Mouse (Mus musculus) R1 (cell line): ENCODE data around the gene Cpne8.
"Not testable (repeated sequence)": the region's sequence is repeated elsewhere in the genome, so short reads cannot be mapped to it uniquely, and the experiment has no call there.

Experiments used
- DNase-seq: peaks from one replicate; pipeline ENCODE4 v3.0.0-alpha.2; 2018; ENCODE audit warnings: low read depth, low spot score

The Cpne8 gene

GRCm38 (mm10) chr15:90616116-90616798, 63.0 kb downstream of the Cpne8 start:
- no peak for DNase-seq

DNA sequence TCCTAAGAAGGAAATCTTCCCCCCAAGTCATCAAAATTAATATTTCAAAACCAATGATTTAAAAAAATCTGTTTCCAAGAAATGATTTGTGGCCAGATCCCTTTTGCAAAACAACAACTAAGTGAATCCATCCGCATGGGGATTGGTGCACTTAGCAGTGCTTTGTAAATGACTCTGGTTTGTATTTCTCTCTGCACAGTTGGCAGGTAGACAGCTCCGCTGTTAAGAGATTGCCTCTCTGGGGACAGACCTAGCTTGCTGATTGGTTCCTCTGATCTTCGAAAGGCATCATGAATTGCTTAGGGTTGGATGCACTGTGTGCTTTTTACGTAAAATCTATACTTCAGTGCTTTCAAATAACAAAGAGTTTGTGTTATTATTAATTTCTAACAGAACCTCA, 68.5 kb downstream of the Cpne8 start:
- DNase-seq: not testable (repeated sequence)

DNA sequence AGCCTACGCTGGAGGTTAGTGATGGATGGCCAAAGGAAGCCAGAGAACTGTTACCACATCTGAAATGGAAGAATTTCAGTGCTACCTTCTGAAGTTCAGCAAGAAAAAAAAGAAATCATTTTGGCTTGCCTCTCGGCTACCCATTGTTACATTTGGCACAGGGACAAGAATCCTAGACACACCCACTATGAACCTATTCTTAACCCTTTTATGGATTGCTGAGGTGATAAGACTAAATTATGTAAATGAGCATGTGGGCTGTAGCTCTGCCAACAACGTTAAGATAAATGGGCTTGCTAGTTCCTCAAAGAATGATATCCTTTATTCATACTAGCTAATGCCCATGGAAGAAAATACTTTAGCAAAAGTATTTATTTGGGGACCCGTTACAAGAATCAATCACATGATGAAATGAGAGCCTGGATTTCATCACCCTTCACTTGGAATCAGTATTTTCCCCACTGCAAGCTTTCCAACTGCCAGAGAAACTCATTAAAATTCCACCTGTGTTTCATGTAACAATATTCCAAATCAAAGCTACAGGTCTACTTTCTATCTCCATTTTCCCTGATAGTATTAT, 69.3 kb downstream of the Cpne8 start:
- DNase-seq: no peak

DNA sequence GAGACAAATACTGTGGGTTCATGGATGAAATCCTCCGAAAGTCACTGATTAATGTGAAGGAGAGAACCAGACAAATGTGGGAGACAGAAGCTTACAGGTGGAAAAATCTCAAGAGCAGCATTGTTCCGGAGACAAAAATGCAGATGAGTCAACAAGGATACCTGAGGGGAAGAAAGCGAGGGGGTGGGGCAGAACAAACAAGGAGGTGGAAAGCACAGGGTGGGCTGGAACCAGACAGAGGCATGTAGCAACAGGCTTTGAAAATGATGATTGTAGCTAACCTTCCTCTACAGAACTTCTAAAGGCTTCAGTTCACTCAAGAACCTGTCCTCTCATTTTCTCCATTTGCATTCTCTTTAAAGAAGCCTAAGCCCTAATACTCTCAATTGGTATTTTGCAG, 70.9 kb downstream of the Cpne8 start:
- DNase-seq: no peak

- DNase-seq: no peak
These were observed 72.1 kb downstream of the Cpne8 start for GRCm38 (mm10) chr15:90607181-90607580.

DNA sequence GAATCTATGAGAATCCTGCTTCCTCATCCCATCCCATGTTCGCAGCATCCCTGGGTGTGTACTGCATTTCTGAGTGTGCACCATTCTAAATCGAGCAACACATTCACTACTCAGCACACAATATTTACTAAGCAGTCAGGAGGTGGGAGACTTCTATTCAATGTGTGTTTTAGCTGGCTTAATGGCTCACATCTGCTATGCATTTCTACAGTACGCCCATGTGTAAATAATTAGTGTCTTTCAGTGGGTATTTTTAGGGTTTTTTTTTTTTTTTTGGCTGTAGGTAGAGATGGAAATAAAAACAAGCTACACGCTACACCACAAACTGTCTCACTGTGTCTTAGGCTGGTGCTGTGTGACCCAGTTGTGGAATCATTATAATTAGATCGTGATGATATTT, 75.6 kb downstream of the Cpne8 start:
- no peak for DNase-seq

DNA sequence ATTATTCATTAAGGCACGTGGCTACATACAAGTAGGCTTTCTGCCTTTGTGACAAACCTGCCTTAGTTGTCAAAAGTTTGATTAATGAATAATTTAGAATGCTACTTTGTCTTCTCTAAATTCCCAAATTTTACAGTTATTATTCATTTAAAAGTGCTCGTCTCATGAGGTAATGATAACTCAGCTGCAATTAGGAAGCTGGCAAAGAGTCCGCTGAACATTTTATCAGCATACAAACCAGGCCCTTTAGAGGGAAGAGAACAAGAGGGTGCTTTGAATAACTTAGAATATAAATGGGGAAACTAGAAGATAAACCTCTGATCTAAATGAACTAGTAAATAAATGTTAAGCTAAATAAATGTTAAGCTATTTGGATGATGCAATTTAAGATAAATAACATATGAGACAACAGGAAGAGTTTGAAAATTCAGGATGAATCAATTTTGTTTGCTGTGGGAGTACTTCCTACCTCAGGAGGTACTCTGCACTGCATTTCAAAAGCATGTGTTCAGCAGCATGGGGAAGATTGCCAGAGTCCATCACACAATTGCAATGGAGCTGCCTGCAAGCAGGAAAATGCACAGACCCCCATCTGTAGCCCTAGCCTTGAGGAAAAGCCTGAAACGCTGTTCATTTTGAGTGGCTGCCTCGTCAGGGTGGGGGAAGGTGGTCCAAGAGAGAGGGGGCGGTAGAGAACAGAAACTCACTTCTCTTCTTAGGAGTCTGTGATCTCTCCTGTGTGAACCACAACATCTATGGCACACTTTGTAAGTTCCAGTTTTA, 81.3 kb downstream of the Cpne8 start:
- no peak for DNase-seq

GRCm38 (mm10) chr15:90595592-90595991, 83.6 kb downstream of the Cpne8 start:
- no peak for DNase-seq

DNA sequence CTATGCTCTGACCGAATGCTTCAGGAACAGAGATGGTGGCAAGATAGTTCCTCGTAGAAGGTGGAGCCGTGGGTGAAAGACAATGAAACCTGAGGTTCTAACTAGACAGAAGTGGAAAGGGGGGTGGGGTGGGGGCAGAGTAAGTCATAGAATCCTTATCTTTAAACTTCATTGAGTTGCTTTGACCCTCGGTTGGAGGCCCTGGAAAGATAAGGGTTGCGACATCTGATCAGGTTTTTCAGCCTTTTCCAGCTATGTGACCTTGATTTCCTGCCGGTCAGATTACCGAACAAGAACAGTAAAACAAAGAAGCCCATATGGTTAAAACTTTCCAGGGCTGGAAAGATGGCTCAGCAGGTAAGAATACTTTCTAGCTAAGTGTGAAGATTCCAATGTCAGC, 89.6 kb downstream of the Cpne8 start:
- no peak for DNase-seq

- no peak for DNase-seq
These were observed 101.8 kb downstream of the Cpne8 start for GRCm38 (mm10) chr15:90577402-90577801.

- no peak for DNase-seq
These were observed 110.0 kb downstream of the Cpne8 start for GRCm38 (mm10) chr15:90569246-90569645.

DNA sequence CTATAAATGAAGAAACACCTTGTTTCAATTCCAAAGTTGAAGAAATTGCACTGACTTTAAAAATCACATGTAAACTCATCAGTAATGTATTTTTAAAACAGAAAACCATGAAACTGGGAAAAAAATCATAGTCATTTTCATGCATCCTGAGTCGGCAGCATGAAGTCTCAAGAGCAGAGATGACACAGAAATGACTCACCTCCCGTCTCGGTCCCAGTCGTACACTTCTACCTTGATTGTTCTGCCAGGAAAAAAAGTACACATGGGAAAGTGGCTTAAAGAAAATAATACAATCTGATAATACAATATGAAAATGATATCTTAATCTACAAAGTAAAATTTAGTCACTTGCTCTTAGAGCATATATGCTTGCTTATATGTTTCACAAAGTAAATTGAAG, 111.2 kb downstream of the Cpne8 start:
- no peak for DNase-seq

DNA sequence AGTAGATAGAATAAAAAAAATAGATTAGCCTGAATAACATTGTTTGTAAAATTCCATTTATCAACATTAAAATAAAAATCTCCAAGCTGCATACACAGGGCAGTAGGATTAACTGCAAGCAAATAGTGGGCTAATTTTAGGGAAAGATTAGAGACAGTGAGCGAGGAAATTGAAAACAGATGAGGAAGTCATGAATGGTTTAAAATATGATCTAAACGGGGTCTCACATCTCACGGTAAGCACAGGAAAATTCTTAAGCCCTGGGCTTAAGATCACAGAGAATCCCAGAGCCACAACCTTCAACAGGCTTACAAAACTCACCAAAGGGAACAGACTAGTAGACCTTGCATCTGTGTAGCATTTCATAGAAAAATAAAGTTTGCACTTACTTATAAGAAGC, 115.2 kb downstream of the Cpne8 start:
- no peak for DNase-seq

GRCm38 (mm10) chr15:90561613-90562012, 117.6 kb downstream of the Cpne8 start:
- no peak for DNase-seq

DNA sequence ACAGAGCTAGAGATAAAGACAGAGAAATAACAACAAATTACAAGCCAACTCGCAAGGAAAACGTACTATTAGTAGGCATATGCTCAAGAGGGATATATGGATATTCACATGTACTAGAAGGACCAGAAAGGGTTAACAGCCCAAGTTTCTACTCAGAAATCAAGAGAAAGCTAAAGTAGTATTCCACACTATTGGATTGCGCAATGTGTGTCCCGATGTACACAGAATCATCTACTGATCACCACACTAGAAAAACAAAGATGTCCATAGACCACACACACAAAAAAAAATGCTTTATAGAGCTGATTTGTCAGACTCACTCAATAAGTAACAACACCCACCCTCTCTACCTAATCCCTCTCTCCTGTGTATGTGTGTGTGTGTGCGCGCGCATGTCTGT, 130.6 kb downstream of the Cpne8 start:
- DNase-seq: no peak

DNA sequence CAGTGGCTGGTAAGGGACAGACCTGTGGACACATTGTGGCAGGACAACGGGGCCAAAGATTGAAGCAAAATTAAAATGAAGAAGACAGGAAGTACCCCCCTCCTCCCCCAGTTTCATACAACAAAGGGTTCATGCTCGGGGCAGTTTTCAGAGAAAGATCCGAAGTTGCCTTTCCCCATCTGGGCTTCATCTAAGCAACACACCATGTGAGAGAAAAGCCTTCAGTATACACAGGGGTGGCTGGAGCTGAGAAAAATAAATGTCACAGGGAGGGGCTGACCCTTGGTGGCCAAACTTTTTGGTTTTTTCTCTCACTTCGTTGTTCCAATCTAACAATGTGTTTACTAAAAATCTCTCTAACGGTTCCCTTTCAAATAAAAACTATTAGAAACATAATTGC, 135.8 kb downstream of the Cpne8 start:
- DNase-seq: no peak

- no peak for DNase-seq
These were observed 137.1 kb downstream of the Cpne8 start for GRCm38 (mm10) chr15:90542126-90542525.

GRCm38 (mm10) chr15:90536311-90537202, 142.7 kb downstream of the Cpne8 start:
- DNase-seq: no peak

DNA sequence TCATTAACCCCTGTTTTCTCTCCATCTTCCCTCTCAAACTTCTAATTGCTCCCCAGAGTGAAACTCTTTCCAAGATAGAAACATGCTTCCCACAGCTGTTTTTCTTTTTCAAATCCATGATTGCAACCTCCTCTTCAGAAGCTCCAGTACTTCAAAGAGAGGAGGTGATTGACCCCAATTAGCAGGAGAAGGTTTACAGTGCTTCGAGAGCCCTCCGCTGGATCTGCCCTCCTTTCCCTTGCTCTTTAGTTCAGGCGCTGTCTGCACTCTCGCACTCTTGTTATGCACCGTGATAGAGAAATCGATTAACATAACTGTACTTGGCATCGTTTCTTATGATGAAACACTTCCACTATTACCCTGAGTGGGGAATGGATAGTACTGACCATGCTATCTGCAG, 143.5 kb downstream of the Cpne8 start:
- no peak for DNase-seq

- no peak for DNase-seq
These were observed 166.5 kb downstream of the Cpne8 start for GRCm38 (mm10) chr15:90512769-90513168.

GRCm38 (mm10) chr15:90497080-90497479, 182.2 kb downstream of the Cpne8 start:
- no peak for DNase-seq

- DNase-seq: peak; percentile 7
These were observed 187.7 kb downstream of the Cpne8 start for GRCm38 (mm10) chr15:90491558-90491957.
